ENCODE assay signal across 33 mouse cellular contexts in genomic region chr5:141646621-141647020, GRCm38 (mm10).
"Had no signal": no experiment of that assay in that cellular context is flagged by ENCODE, and none has a peak within 500 bp of the region (broad histone marks: within the 10 kb centered on the region; RNA-seq: fewer than 3 reads in every experiment).

No protein-coding gene starts in this region.

- H3K27me3 ChIP-seq: heart, embryonic 12.5 days; heart, embryonic 13.5 days; heart, embryonic 15.5 days; hindbrain, embryonic 12.5 days; hindbrain, embryonic 13.5 days; hindbrain, embryonic 15.5 days; intestine, embryonic 15.5 days; kidney, embryonic 15.5 days had no signal

- H3K4me1 ChIP-seq: heart, embryonic 13.5 days; heart, embryonic 15.5 days; hindbrain, embryonic 12.5 days; hindbrain, embryonic 13.5 days; hindbrain, embryonic 15.5 days; intestine, embryonic 15.5 days; kidney, embryonic 15.5 days had no signal

- H3K36me3 ChIP-seq: heart, embryonic 12.5 days; heart, embryonic 13.5 days; heart, embryonic 15.5 days; hindbrain, embryonic 10.5 days; hindbrain, embryonic 12.5 days; hindbrain, embryonic 13.5 days; hindbrain, embryonic 15.5 days; intestine, embryonic 15.5 days; kidney, embryonic 15.5 days had no signal

- ATAC-seq: hindbrain, embryonic 16.5 days; hindbrain, postnatal 0 days; inflammation-experienced regulatory T-cells, adult 6 months; intestine, embryonic 15.5 days; intestine, embryonic 16.5 days; intestine, postnatal 0 days had no signal

- H3K9me3 ChIP-seq: heart, embryonic 12.5 days; heart, embryonic 13.5 days; heart, embryonic 15.5 days; hindbrain, embryonic 10.5 days; hindbrain, embryonic 12.5 days; hindbrain, embryonic 13.5 days; hindbrain, embryonic 15.5 days; intestine, embryonic 15.5 days; kidney, embryonic 15.5 days had no signal

- DNase-seq: heart, postnatal 10 days; heart, postnatal 14 days; heart, postnatal 36 days; kidney, adult 11 months; kidney, adult 18-20 months; kidney, adult 2 months; kidney, adult 8-10 months; kidney, adult 9 months; kidney, postnatal 10 days; kidney, postnatal 14 days; kidney, postnatal 25 days; kidney, postnatal 36 days; kidney, postnatal 4 days; layer of hippocampus, adult 9-11 months; layer of hippocampus, postnatal 36 days had no signal

- H3K4me3 ChIP-seq: heart, embryonic 12.5 days; heart, embryonic 13.5 days; heart, embryonic 15.5 days; hindbrain, embryonic 10.5 days; hindbrain, embryonic 12.5 days; hindbrain, embryonic 13.5 days; hindbrain, embryonic 15.5 days; intestine, embryonic 15.5 days; kidney, embryonic 15.5 days; layer of hippocampus, adult 2 months; left cerebral cortex, adult 2 months had no signal

- H3K27ac ChIP-seq: heart, embryonic 13.5 days; heart, embryonic 15.5 days; hindbrain, embryonic 10.5 days; hindbrain, embryonic 12.5 days; hindbrain, embryonic 13.5 days; hindbrain, embryonic 14.5 days; hindbrain, embryonic 15.5 days; hindbrain, postnatal 0 days; intestine, embryonic 15.5 days; kidney, embryonic 15.5 days; kidney, postnatal 0 days; layer of hippocampus, adult 2 months; left cerebral cortex, adult 2 months had no signal
